Mouse (Mus musculus) neural tube, embryonic 11.5 days (tissue): ENCODE measurements at regions not wholly inside any gene's neighbourhood (a gene's known extent, or its start where the extent isn't known, plus 50 kb on each side); places are given as distances from the start of the nearest gene placed in this dataset.
"Not testable (repeated sequence)": the region's sequence is repeated elsewhere in the genome, so short reads cannot be mapped to it uniquely, and the experiment has no call there.

Experiments used
- ATAC-seq: fragments of 200-750 bp; cut with Nextera tagmentation; 2 replicates; pipeline ENCODE4 v1.8.0; 2017; ENCODE audit warnings: moderate number of reproducible peaks, mild to moderate bottlenecking, moderate TSS enrichment, moderate library complexity; ENCODE audit not compliant: insufficient read depth, low FRiP score, low TSS enrichment
- DNase-seq: peaks from one replicate; pipeline ENCODE4 v3.0.0-alpha.2; 2015; ENCODE audit warnings: low spot score
- H3K27ac ChIP-seq: fragments of 300-500 bp; sonication (generic); 2 replicates; pipeline ENCODE4 v1.5.1; 2014; ENCODE audit warnings: low read depth, mild to moderate bottlenecking, low read length
- H3K27me3 ChIP-seq: fragments of 300-500 bp; sonication (generic); 2 replicates; pipeline ENCODE4 v1.6.1; 2014; ENCODE audit warnings: mild to moderate bottlenecking, low read length, mixed read lengths; ENCODE audit not compliant: control insufficient read depth, insufficient read depth
- H3K36me3 ChIP-seq: fragments of 300-500 bp; sonication (generic); 2 replicates; pipeline ENCODE4 v1.6.1; 2014; ENCODE audit warnings: mild to moderate bottlenecking, low read length, moderate library complexity, mixed read lengths; ENCODE audit not compliant: control insufficient read depth, insufficient read depth
- H3K4me1 ChIP-seq: fragments of 300-500 bp; sonication (generic); 2 replicates; pipeline ENCODE4 v1.6.1; 2014; ENCODE audit warnings: low read length, mixed read lengths; ENCODE audit not compliant: control insufficient read depth, insufficient read depth
- H3K4me2 ChIP-seq: fragments of 300-500 bp; sonication (generic); 2 replicates; pipeline ENCODE4 v1.6.1; 2014; ENCODE audit warnings: low read depth, mild to moderate bottlenecking, moderate library complexity
- H3K4me3 ChIP-seq: fragments of 300-500 bp; sonication (generic); 2 replicates; pipeline ENCODE4 v1.5.1; 2014; ENCODE audit warnings: low read depth, low read length
- H3K9ac ChIP-seq: fragments of 300-500 bp; sonication (generic); 2 replicates; pipeline ENCODE4 v1.6.1; 2014; ENCODE audit warnings: mild to moderate bottlenecking, low read length
- H3K9me3 ChIP-seq: fragments of 300-500 bp; sonication (generic); 2 replicates; pipeline ENCODE4 v1.6.1; 2016; ENCODE audit warnings: low read length; ENCODE audit not compliant: control insufficient read depth
- WGBS: fragments of 180-500 bp; shearing (Covaris S2); extraction: QIAGEN DNeasy Blood & Tissue Kit; methylation state at CpG from one replicate; pipeline ENCODE4 v1.1.7; 2014; 5-methylcytosine and 5-hydroxymethylcytosine counted together

DNA sequence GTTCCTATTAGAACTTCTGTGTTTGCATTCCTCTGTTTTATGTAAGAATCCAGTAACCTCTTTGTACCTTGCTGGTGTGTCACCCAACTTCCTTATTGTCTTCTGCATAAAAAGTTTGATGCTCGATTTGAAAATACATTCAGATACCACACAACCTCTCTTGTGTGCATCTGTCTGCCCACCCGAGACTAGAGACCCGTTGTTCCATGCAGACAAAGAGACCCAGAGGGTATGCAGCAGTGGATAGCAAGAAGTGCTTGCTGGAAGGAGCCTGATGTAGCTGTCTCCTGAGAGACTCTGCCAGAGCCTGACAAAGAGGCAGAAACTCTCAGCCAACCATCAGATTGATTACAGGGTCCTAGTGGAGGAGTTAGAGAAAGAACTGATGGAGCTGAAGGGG, 997.8 kb downstream of the Dnajb9 start:
- H3K27me3 ChIP-seq, H3K4me1 ChIP-seq, DNase-seq, H3K27ac ChIP-seq, H3K4me3 ChIP-seq, H3K36me3 ChIP-seq, H3K9me3 ChIP-seq, ATAC-seq, H3K4me2 ChIP-seq, H3K9ac ChIP-seq: not testable (repeated sequence)
- WGBS = 82% methylated on average over 3 of the region's 3 CpGs

DNA sequence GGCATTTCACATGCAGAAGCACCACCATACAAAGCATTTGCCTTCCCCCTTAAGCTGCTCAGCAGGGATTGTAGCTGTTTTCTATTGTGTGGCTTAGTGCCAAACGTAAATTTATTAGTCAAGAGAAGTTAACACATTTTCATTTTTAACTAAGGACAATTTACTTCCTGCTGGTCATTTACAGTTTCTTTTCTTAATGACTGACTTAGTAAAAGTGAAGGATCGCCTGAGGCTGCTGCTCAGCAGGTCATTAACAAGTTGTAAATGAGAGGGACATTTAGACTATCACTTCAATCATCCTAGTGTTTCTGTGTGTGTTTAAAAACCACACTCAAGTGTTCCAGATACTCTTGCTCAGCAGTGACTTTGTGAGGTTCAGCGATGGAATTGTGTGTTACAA, 1005.5 kb downstream of the Dnajb9 start:
- no peak overlapping the region for H3K27ac ChIP-seq
- H3K36me3 ChIP-seq = no peaks in the 10 kb centered on the region
- no peaks in the 10 kb centered on the region for H3K9me3 ChIP-seq
- 11% methylated on average over 3 of the region's 3 CpGs for WGBS
- ATAC-seq (no peak), DNase-seq (no peak)
- H3K4me3 ChIP-seq = no peak overlapping the region
- no peak overlapping the region for H3K4me2 ChIP-seq
- no peaks in the 10 kb centered on the region for H3K27me3 ChIP-seq
- H3K4me1 ChIP-seq = no peaks in the 10 kb centered on the region
- no peak overlapping the region for H3K9ac ChIP-seq
